Mouse (Mus musculus) midbrain, embryonic 14.5 days (tissue): Measurements from ENCODE around the gene Exd2. TPM values are rescaled to one million over a fixed set of nuclear protein-coding genes. Genes with fewer than 3 reads are reported as not detected.

ENCODE experiments used
- ATAC-seq: fragments of 200-750 bp; cut with Nextera tagmentation; 2 replicates; pipeline ENCODE4 v1.8.0; 2017; ENCODE audit warnings: moderate number of reproducible peaks, moderate library complexity; ENCODE audit not compliant: low FRiP score, low TSS enrichment
- DNase-seq: peaks from one replicate; pipeline ENCODE4 v3.0.0-alpha.2; 2015
- H3K27ac ChIP-seq: fragments of 300-500 bp; sonication (generic); replicated peaks from 2 replicates; pipeline ENCODE4 v1.5.1; 2014; ENCODE audit warnings: mild to moderate bottlenecking, low read depth, low read length, moderate library complexity
- H3K27me3 ChIP-seq: fragments of 300-500 bp; sonication (generic); 2 replicates; pipeline ENCODE4 v1.6.1; 2014; ENCODE audit warnings: low read length, control low read depth, mixed read lengths; ENCODE audit not compliant: control insufficient read depth, insufficient read depth
- H3K36me3 ChIP-seq: fragments of 300-500 bp; sonication (generic); 2 replicates; pipeline ENCODE4 v1.6.1; 2014; ENCODE audit warnings: low read length, control low read depth; ENCODE audit not compliant: control insufficient read depth, insufficient read depth
- H3K4me1 ChIP-seq: fragments of 300-500 bp; sonication (generic); 2 replicates; pipeline ENCODE4 v1.6.1; 2014; ENCODE audit warnings: mild to moderate bottlenecking, antibody characterized with exemption, low read length, control low read depth; ENCODE audit not compliant: control insufficient read depth, insufficient read depth
- H3K4me2 ChIP-seq: fragments of 300-500 bp; sonication (generic); 2 replicates; pipeline ENCODE4 v1.6.1; 2014; ENCODE audit warnings: mild to moderate bottlenecking, low read length, moderate library complexity
- H3K4me3 ChIP-seq: fragments of 300-500 bp; sonication (generic); replicated peaks from 2 replicates; pipeline ENCODE4 v1.5.1; 2014; ENCODE audit warnings: low read depth, low read length
- H3K9ac ChIP-seq: fragments of 300-500 bp; sonication (generic); replicated peaks from 2 replicates; pipeline ENCODE4 v1.6.1; 2014; ENCODE audit warnings: mild to moderate bottlenecking, low read length, moderate library complexity
- H3K9me3 ChIP-seq: fragments of 300-500 bp; sonication (generic); 2 replicates; pipeline ENCODE4 v1.6.1; 2016; ENCODE audit warnings: low read length, control low read depth, mixed read lengths; ENCODE audit not compliant: control insufficient read depth
- WGBS: fragments of 180-500 bp; shearing (Covaris S2); extraction: QIAGEN DNeasy Blood & Tissue Kit; methylation state at CpG from one replicate; pipeline ENCODE4 v1.1.7; 2014; 5-methylcytosine and 5-hydroxymethylcytosine counted together
- polyA plus RNA-seq: library from polyadenylated mRNA; unstranded; fragments of >200 nt; fragmentation: Nextera tagmentation; extraction: Ambion mirVana; gene quantifications from 2 replicates; pipeline ENCODE4 v1.2.1, GENCODE M21; 2014

The Exd2 gene
- polyA plus RNA-seq = 52.9 and 59.7 TPM in 2 replicates

DNA sequence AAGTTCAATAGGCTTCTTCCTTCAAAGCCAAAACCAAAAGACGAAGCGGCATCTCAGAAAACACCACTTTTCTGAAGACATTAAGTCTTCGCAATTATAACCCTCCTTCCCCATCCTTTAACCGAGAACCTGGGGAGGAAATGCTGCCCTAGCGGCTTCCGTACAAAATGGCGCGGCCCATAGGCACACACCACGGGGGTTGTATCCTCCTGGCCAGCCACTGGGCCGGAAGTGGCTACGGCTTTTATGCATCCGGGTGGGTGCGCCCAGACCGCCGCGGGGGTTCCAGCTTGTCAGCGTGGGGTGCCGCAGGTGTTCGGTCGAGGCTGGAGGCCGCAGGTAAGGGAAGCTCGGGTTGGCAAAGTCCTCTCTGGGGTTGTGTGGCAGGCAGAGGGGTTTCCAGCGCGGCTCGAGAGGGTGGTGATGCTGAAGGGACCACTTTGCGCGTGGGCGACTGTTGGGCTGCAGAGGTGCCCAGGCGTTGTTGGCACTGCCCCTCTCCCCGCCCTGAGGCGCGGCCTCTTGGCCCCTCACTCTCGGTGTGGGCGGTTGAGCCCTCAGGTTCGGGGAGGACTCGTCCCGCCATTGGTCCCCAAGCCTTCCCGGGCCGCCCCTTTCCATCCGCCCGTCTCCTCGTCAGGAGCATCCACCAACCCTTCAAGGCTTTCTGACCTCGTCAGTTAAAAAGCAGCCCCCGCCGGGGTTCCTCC is at the start of gene Exd2:
Exd2 (plus strand) TSS at position 154 of the 710 bp plus-strand sequence.
- Histone ChIP-seq H3K27ac (peak within 1 kb of the TSS; percentile 78), H3K9ac (peak within 1 kb of the TSS; percentile 85), H3K4me2 (peak within 1 kb of the TSS; percentile 87), H3K27me3 (no peaks in the 10 kb centered on the region), H3K4me1 (peaks cover 8% of the 10 kb centered on the region), H3K36me3 (no peaks in the 10 kb centered on the region), H3K9me3 (no peaks in the 10 kb centered on the region), H3K4me3 (peak within 1 kb of the TSS; percentile 92)
- ATAC-seq (peak; percentile 97), DNase-seq (peak; percentile 95)
- WGBS = under 1% methylated on average over 45 of the region's 45 CpGs

DNA sequence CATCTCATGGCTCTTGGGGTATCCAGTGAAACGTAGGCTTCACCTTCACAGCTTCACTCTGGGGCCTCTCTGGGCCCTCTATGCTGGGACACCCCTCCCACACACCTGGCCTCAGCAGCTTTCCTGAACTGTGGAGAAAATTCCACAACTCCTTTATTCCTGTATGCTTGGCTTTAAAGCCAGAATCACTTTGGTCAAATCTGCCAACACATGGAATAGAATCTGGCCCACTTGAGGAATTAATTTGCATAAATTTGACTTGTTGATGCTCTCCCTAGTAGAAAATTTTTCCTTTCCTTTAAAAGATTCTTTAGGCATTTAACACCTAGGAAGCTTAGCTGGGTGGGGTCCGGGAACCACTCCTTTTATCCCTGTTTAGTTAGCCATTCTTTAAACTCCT is 47.8 kb upstream of the Exd2 start:
- ATAC-seq (no peak), DNase-seq (no peak)
- Histone ChIP-seq H3K4me1 (no peaks in the 10 kb centered on the region), H3K9ac (no peak overlapping the region), H3K9me3 (no peaks in the 10 kb centered on the region), H3K27ac (no peak overlapping the region), H3K36me3 (peaks cover 16% of the 10 kb centered on the region; the same call in 1 of the 2 replicates), H3K27me3 (no peaks in the 10 kb centered on the region), H3K4me2 (no peak overlapping the region), H3K4me3 (no peak overlapping the region)
- WGBS = 91% methylated on average over 2 of the region's 2 CpGs

- Histone ChIP-seq H3K4me3 (no peak overlapping the region), H3K4me2 (no peak overlapping the region), H3K27me3 (no peaks in the 10 kb centered on the region), H3K27ac (no peak overlapping the region), H3K9me3 (no peaks in the 10 kb centered on the region; the same call in 1 of the 2 replicates), H3K36me3 (0 out of 2 replicates have a peak, but pooled peaks cover 6% of the 10 kb centered on the region), H3K4me1 (no peaks in the 10 kb centered on the region), H3K9ac (no peak overlapping the region)
- WGBS = 94% methylated on average over 3 of the region's 3 CpGs
- no peak for DNase-seq
- ATAC-seq = no peak
Observed at GRCm38 (mm10) chr12:80427683-80428082, 35.2 kb upstream of the Exd2 start.

GRCm38 (mm10) chr12:80433266-80433665 is 29.6 kb upstream of the Exd2 start:
- Histone ChIP-seq H3K36me3 (no peaks in the 10 kb centered on the region), H3K9me3 (no peaks in the 10 kb centered on the region), H3K27me3 (no peaks in the 10 kb centered on the region), H3K27ac (no peak overlapping the region), H3K4me2 (no peak overlapping the region), H3K4me1 (peaks cover 10% of the 10 kb centered on the region), H3K9ac (no peak overlapping the region), H3K4me3 (no peak overlapping the region)
- no peak for DNase-seq
- no peak for ATAC-seq
- 86% methylated on average over 4 of the region's 4 CpGs for WGBS

DNA sequence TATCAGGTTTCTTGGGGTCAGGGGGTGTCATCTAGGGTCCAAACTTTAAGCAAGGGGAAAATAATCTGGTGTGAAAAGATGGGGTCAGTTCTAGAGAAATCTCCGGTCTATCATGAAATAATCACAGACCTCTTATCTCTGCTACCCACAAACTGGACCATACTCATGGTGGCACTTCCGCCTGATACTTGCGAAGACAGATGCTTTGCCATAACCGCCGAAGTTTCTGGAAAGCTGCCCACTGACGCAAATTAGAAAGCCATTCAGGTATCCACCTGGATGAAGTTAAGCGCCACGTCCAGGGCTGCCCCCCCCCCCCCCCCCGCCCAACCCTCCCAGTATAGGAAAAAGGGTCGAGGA is 28.3 kb upstream of the Exd2 start:
- H3K4me3 ChIP-seq = peak overlapping the region; percentile 90
- WGBS = 5% methylated on average over 10 of the region's 10 CpGs
- H3K4me1 ChIP-seq = peaks cover 10% of the 10 kb centered on the region
- no peaks in the 10 kb centered on the region for H3K36me3 ChIP-seq
- H3K27me3 ChIP-seq = no peaks in the 10 kb centered on the region
- ATAC-seq (0 out of 2 replicates have a peak, but pooled peaks have one; percentile 2), DNase-seq (no peak)
- H3K4me2 ChIP-seq = peak overlapping the region; percentile 62
- H3K9ac ChIP-seq = peak overlapping the region; percentile 88
- H3K27ac ChIP-seq = peak overlapping the region; percentile 98
- no peaks in the 10 kb centered on the region for H3K9me3 ChIP-seq

- DNase-seq (peak; percentile 85), ATAC-seq (peak; percentile 73)
- under 1% methylated on average over 61 of the region's 64 CpGs for WGBS
- Histone ChIP-seq H3K36me3 (no peaks in the 10 kb centered on the region), H3K9ac (peak overlapping the region; percentile 88), H3K4me2 (peak overlapping the region; percentile 62), H3K4me3 (peak overlapping the region; percentile 90), H3K9me3 (no peaks in the 10 kb centered on the region), H3K27ac (peak overlapping the region; percentile 98), H3K4me1 (peaks cover 10% of the 10 kb centered on the region), H3K27me3 (no peaks in the 10 kb centered on the region)
Observed at GRCm38 (mm10) chr12:80434961-80435691, 27.8 kb upstream of the Exd2 start.

DNA sequence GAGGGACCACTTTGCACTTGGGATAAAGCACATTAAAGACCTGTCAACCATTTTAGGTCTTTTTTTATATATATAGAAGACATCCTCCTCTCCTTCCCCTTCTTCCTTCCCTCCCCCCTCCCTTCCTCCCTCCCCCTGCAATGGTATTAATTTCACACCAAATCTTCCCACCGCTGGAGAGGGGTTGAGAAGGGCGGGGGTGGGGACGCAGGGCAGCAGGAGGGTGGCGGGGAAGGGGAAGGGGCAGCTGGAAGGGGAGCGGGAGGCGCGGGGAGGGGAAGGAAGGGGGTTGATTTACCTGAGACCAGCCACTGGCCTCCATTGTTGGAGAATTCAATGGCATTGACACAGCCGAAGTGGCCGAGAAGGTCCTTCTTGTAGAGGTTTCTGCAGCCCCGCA is 27.0 kb upstream of the Exd2 start:
- DNase-seq (no peak), ATAC-seq (peak; percentile 41; the same call in 1 of the 2 replicates)
- Histone ChIP-seq H3K9ac (peak overlapping the region; percentile 88), H3K9me3 (no peaks in the 10 kb centered on the region), H3K27ac (peak overlapping the region; percentile 98), H3K4me3 (peak overlapping the region; percentile 90), H3K4me2 (peak overlapping the region; percentile 62), H3K36me3 (no peaks in the 10 kb centered on the region), H3K27me3 (no peaks in the 10 kb centered on the region), H3K4me1 (peaks cover 10% of the 10 kb centered on the region)
- 1% methylated on average over 9 of the region's 10 CpGs for WGBS

DNA sequence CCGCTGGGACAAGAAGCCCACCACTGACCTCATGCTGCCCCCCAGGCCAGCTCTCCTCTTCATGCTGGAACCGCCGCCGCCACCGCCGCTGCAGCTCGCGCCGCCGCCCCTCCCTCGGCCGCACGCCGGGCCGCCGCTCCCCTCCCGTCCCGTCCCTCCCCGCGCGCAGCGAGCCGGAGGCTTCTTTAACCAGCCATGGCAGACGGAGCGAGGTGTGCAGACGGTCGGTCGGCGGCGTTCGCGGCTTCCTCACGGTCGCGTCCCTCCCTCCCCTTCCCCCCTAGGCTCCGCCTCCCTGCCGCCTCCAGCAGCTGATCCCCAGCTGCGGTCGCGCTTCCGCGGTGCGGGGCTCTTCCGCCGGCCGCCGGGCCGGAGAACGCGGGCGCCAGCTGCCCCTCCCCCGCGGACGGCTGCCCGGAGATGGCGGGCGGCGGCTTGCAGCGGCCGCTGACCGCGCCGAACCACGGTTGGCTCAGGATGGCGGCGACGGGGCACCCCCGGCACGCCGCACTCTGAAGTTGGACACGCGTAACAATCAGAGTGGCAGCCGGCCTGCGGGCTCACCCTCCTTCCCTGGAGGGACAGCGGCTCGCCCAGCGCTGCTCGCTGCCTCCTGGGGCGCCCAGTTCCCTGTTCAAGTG is 26.4 kb upstream of the Exd2 start, which contains the start of gene Dcaf5:
Dcaf5 (minus strand) TSS at position 266 of the 641 bp plus-strand sequence.
- Histone ChIP-seq H3K36me3 (no peaks in the 10 kb centered on the region), H3K9me3 (no peaks in the 10 kb centered on the region), H3K9ac (peak within 1 kb of the TSS; percentile 88), H3K27ac (peak within 1 kb of the TSS; percentile 98), H3K27me3 (no peaks in the 10 kb centered on the region), H3K4me1 (peaks cover 10% of the 10 kb centered on the region), H3K4me2 (peak within 1 kb of the TSS; percentile 62), H3K4me3 (peak within 1 kb of the TSS; percentile 90)
- DNase-seq = peak; percentile 91
- WGBS = under 1% methylated on average over 76 of the region's 79 CpGs
- peak; percentile 88 for ATAC-seq
